Mouse (Mus musculus): ENCODE measurements around the gene Qtrt2. TPM values are rescaled to one million over a fixed set of nuclear protein-coding genes. Genes with fewer than 3 reads are reported as not detected.

The Qtrt2 gene
- polyA plus RNA-seq, 1 experiment from 2014 or later = 36.9 TPM

GRCm38 (mm10) chr16:43918867-43919266 is 7.7 kb downstream of the Qtrt2 start:
- Histone ChIP-seq H3K27ac (no peak overlapping the region), H3K27me3 (ENCODE audit: low read depth, poor library complexity, severe bottlenecking) (no peaks in the 10 kb centered on the region), H3K9me3 (replicated peaks) (no peaks in the 10 kb centered on the region), H3K36me3 (peaks cover 3% of the 10 kb centered on the region; the same call in 1 of the 2 replicates), H3K4me1 (no peaks in the 10 kb centered on the region), H3K4me3 (no peak overlapping the region)
- 89% methylated on average over 3 of the region's 3 CpGs for WGBS
- DNase-seq (ENCODE audit: low spot score) = no peak

- no peak for DNase-seq (ENCODE audit: low spot score)
- WGBS = 88% methylated on average over 2 of the region's 2 CpGs
- Histone ChIP-seq H3K27me3 (ENCODE audit: low read depth, poor library complexity, severe bottlenecking) (no peaks in the 10 kb centered on the region), H3K27ac (no peak overlapping the region), H3K36me3 (peaks cover 26% of the 10 kb centered on the region), H3K9me3 (replicated peaks) (no peaks in the 10 kb centered on the region), H3K4me3 (no peak overlapping the region), H3K4me1 (no peaks in the 10 kb centered on the region)
Measured at GRCm38 (mm10) chr16:43908881-43909280, 17.7 kb downstream of the Qtrt2 start.

GRCm38 (mm10) chr16:43900571-43900970 is 26.0 kb downstream of the Qtrt2 start:
- no peak overlapping the region for H3K27ac ChIP-seq
- H3K27me3 ChIP-seq (ENCODE audit: low read depth, poor library complexity, severe bottlenecking) = no peaks in the 10 kb centered on the region
- no peaks in the 10 kb centered on the region for H3K4me1 ChIP-seq
- no peaks in the 10 kb centered on the region for H3K9me3 ChIP-seq (replicated peaks)
- no peak overlapping the region for H3K4me3 ChIP-seq
- no peak for DNase-seq (ENCODE audit: low spot score)
- no peaks in the 10 kb centered on the region for H3K36me3 ChIP-seq

GRCm38 (mm10) chr16:43900138-43900537 is 26.5 kb downstream of the Qtrt2 start:
- H3K36me3 ChIP-seq = no peaks in the 10 kb centered on the region
- no peaks in the 10 kb centered on the region for H3K27me3 ChIP-seq (ENCODE audit: low read depth, poor library complexity, severe bottlenecking)
- no peaks in the 10 kb centered on the region for H3K4me1 ChIP-seq
- 88% methylated on average over 4 of the region's 4 CpGs for WGBS
- no peak overlapping the region for H3K4me3 ChIP-seq
- H3K27ac ChIP-seq = no peak overlapping the region
- H3K9me3 ChIP-seq (replicated peaks) = no peaks in the 10 kb centered on the region
- DNase-seq (ENCODE audit: low spot score) = no peak

GRCm38 (mm10) chr16:43894501-43894900 is 32.1 kb downstream of the Qtrt2 start:
- Histone ChIP-seq H3K4me1 (peaks cover 6% of the 10 kb centered on the region; the same call in 1 of the 2 replicates), H3K36me3 (no peaks in the 10 kb centered on the region), H3K27me3 (ENCODE audit: low read depth, poor library complexity, severe bottlenecking) (no peaks in the 10 kb centered on the region), H3K9me3 (replicated peaks) (no peaks in the 10 kb centered on the region), H3K4me3 (no peak overlapping the region), H3K27ac (no peak overlapping the region)
- no peak for DNase-seq (ENCODE audit: low spot score)
- 87% methylated on average over 8 of the region's 8 CpGs for WGBS

- H3K27ac ChIP-seq = no peak overlapping the region
- peaks cover 13% of the 10 kb centered on the region for H3K4me1 ChIP-seq
- 87% methylated on average over 4 of the region's 4 CpGs for WGBS
- H3K9me3 ChIP-seq (replicated peaks) = no peaks in the 10 kb centered on the region
- 0 out of 2 replicates have a peak, but pooled peaks cover 4% of the 10 kb centered on the region for H3K36me3 ChIP-seq
- no peak for DNase-seq (ENCODE audit: low spot score)
- peak overlapping the region; percentile 62 for H3K4me3 ChIP-seq
- no peaks in the 10 kb centered on the region for H3K27me3 ChIP-seq (ENCODE audit: low read depth, poor library complexity, severe bottlenecking)
Measured at GRCm38 (mm10) chr16:43890747-43891336, 35.8 kb downstream of the Qtrt2 start.

GRCm38 (mm10) chr16:43890005-43890336 is 36.6 kb downstream of the Qtrt2 start:
- 0% methylated on average over 9 of the region's 9 CpGs for WGBS
- Histone ChIP-seq H3K4me3 (peak overlapping the region; percentile 62), H3K27ac (peak overlapping the region; percentile 91), H3K4me1 (peaks cover 13% of the 10 kb centered on the region), H3K27me3 (ENCODE audit: low read depth, poor library complexity, severe bottlenecking) (no peaks in the 10 kb centered on the region), H3K36me3 (0 out of 2 replicates have a peak, but pooled peaks cover 4% of the 10 kb centered on the region), H3K9me3 (replicated peaks) (no peaks in the 10 kb centered on the region)
- DNase-seq (ENCODE audit: low spot score) = no peak

GRCm38 (mm10) chr16:43889208-43890004 is 37.2 kb downstream of the Qtrt2 start, which contains the start of gene Ccdc191:
Gene Ccdc191, plus strand, starts transcription at chr16:43889800.
- H3K4me1 ChIP-seq = peaks cover 13% of the 10 kb centered on the region
- H3K9me3 ChIP-seq (replicated peaks) = no peaks in the 10 kb centered on the region
- H3K4me3 ChIP-seq = peak within 1 kb of the TSS; percentile 62
- H3K36me3 ChIP-seq = 0 out of 2 replicates have a peak, but pooled peaks cover 4% of the 10 kb centered on the region
- DNase-seq (ENCODE audit: low spot score) = peak; percentile 98
- peak within 1 kb of the TSS; percentile 91 for H3K27ac ChIP-seq
- no peaks in the 10 kb centered on the region for H3K27me3 ChIP-seq (ENCODE audit: low read depth, poor library complexity, severe bottlenecking)
- WGBS = under 1% methylated on average over 33 of the region's 33 CpGs

- Histone ChIP-seq H3K27me3 (ENCODE audit: low read depth, poor library complexity, severe bottlenecking) (no peaks in the 10 kb centered on the region), H3K4me3 (no peak overlapping the region), H3K4me1 (no peaks in the 10 kb centered on the region), H3K9me3 (replicated peaks) (no peaks in the 10 kb centered on the region), H3K36me3 (peaks cover 37% of the 10 kb centered on the region), H3K27ac (no peak overlapping the region)
- no peak for DNase-seq (ENCODE audit: low spot score)
- 86% methylated on average over 2 of the region's 2 CpGs for WGBS
Measured at GRCm38 (mm10) chr16:43882329-43882728, 44.3 kb downstream of the Qtrt2 start.

GRCm38 (mm10) chr16:43881636-43882035 is 45.0 kb downstream of the Qtrt2 start:
- Histone ChIP-seq H3K36me3 (peaks cover 42% of the 10 kb centered on the region), H3K4me1 (no peaks in the 10 kb centered on the region), H3K27me3 (ENCODE audit: low read depth, poor library complexity, severe bottlenecking) (no peaks in the 10 kb centered on the region), H3K9me3 (replicated peaks) (no peaks in the 10 kb centered on the region), H3K27ac (no peak overlapping the region), H3K4me3 (no peak overlapping the region)
- DNase-seq (ENCODE audit: low spot score) = no peak
- WGBS = 70% methylated on average over 3 of the region's 3 CpGs

- Histone ChIP-seq H3K4me1 (no peaks in the 10 kb centered on the region), H3K27me3 (ENCODE audit: low read depth, poor library complexity, severe bottlenecking) (no peaks in the 10 kb centered on the region), H3K9me3 (replicated peaks) (no peaks in the 10 kb centered on the region), H3K36me3 (peaks cover 56% of the 10 kb centered on the region), H3K4me3 (no peak overlapping the region), H3K27ac (no peak overlapping the region)
- WGBS = 90% methylated on average over 6 of the region's 6 CpGs
- no peak for DNase-seq (ENCODE audit: low spot score)
Measured at GRCm38 (mm10) chr16:43879769-43880168, 46.8 kb downstream of the Qtrt2 start.

GRCm38 (mm10) chr16:43871419-43871818 is 55.2 kb downstream of the Qtrt2 start:
- H3K4me1 ChIP-seq = no peaks in the 10 kb centered on the region
- no peaks in the 10 kb centered on the region for H3K9me3 ChIP-seq (replicated peaks)
- DNase-seq (ENCODE audit: low spot score) = no peak
- WGBS = 90% methylated on average over 7 of the region's 7 CpGs
- H3K27me3 ChIP-seq (ENCODE audit: low read depth, poor library complexity, severe bottlenecking) = no peaks in the 10 kb centered on the region
- no peak overlapping the region for H3K4me3 ChIP-seq
- H3K36me3 ChIP-seq = peaks cover 84% of the 10 kb centered on the region
- H3K27ac ChIP-seq = no peak overlapping the region

GRCm38 (mm10) chr16:43869805-43870204 is 56.8 kb downstream of the Qtrt2 start:
- Histone ChIP-seq H3K36me3 (peaks cover 71% of the 10 kb centered on the region), H3K4me1 (no peaks in the 10 kb centered on the region), H3K4me3 (no peak overlapping the region), H3K27me3 (ENCODE audit: low read depth, poor library complexity, severe bottlenecking) (no peaks in the 10 kb centered on the region), H3K27ac (no peak overlapping the region), H3K9me3 (replicated peaks) (no peaks in the 10 kb centered on the region)
- no peak for DNase-seq (ENCODE audit: low spot score)

Measured in limb, embryonic 10.5 days (tissue).